Mouse (Mus musculus) hindbrain, embryonic 11.5 days (tissue): ENCODE data around the gene Pwp2. TPM values are rescaled to one million over a fixed set of nuclear protein-coding genes. Genes with fewer than 3 reads are reported as not detected.

ENCODE experiments used
- ATAC-seq: fragments of 200-750 bp; cut with Nextera tagmentation; 2 replicates; pipeline ENCODE4 v1.8.0; 2017; ENCODE audit warnings: mild to moderate bottlenecking, moderate TSS enrichment, moderate library complexity; ENCODE audit not compliant: low FRiP score
- DNase-seq: peaks from one replicate; pipeline ENCODE4 v3.0.0-alpha.2; 2015; ENCODE audit warnings: low spot score
- H3K27ac ChIP-seq: fragments of 300-500 bp; sonication (generic); 2 replicates; pipeline ENCODE4 v1.5.1; 2014; ENCODE audit warnings: mild to moderate bottlenecking, low read depth, low read length
- H3K27me3 ChIP-seq: fragments of 300-500 bp; sonication (generic); 2 replicates; pipeline ENCODE4 v1.6.1; 2014; ENCODE audit warnings: mild to moderate bottlenecking, low read length, moderate library complexity, mixed read lengths; ENCODE audit not compliant: control insufficient read depth, insufficient read depth
- H3K36me3 ChIP-seq: fragments of 300-500 bp; sonication (generic); 2 replicates; pipeline ENCODE4 v1.6.1; 2014; ENCODE audit warnings: mild to moderate bottlenecking, low read length, moderate library complexity, mixed read lengths; ENCODE audit not compliant: control insufficient read depth, insufficient read depth
- H3K4me1 ChIP-seq: fragments of 300-500 bp; sonication (generic); replicated peaks from 2 replicates; pipeline ENCODE4 v1.6.1; 2014; ENCODE audit warnings: low read length, mixed read lengths; ENCODE audit not compliant: control insufficient read depth, insufficient read depth
- H3K4me2 ChIP-seq: fragments of 300-500 bp; sonication (generic); replicated peaks from 2 replicates; pipeline ENCODE4 v1.6.1; 2014; ENCODE audit warnings: mild to moderate bottlenecking, low read depth, low read length
- H3K4me3 ChIP-seq: fragments of 300-500 bp; sonication (generic); 2 replicates; pipeline ENCODE4 v1.5.1; 2014; ENCODE audit warnings: low read depth, low read length
- H3K9ac ChIP-seq: fragments of 300-500 bp; sonication (generic); 2 replicates; pipeline ENCODE4 v1.6.1; 2014; ENCODE audit warnings: low read depth, low read length
- H3K9me3 ChIP-seq: fragments of 300-500 bp; sonication (generic); 2 replicates; pipeline ENCODE4 v1.6.1; 2016; ENCODE audit warnings: low read length; ENCODE audit not compliant: control insufficient read depth
- WGBS: fragments of 180-500 bp; shearing (Covaris S2); extraction: QIAGEN DNeasy Blood & Tissue Kit; methylation state at CpG from one replicate; pipeline ENCODE4 v1.1.7; 2014; 5-methylcytosine and 5-hydroxymethylcytosine counted together
- polyA plus RNA-seq: library from polyadenylated mRNA; unstranded; fragments of >200 nt; fragmentation: Nextera tagmentation; extraction: Ambion mirVana; gene quantifications from 2 replicates; pipeline ENCODE4 v1.2.1, GENCODE M21; 2014

Gene Pwp2
- polyA plus RNA-seq, 1 experiment from 2014 or later, result 14.1 TPM

GRCm38 (mm10) chr10:78160369-78161095, 24.4 kb downstream of the Pwp2 start:
- H3K9ac ChIP-seq, result no peak overlapping the region
- no peak overlapping the region for H3K27ac ChIP-seq
- 90% methylated on average over 16 of the region's 16 CpGs for WGBS
- no peak overlapping the region for H3K4me3 ChIP-seq
- no peaks in the 10 kb centered on the region for H3K4me1 ChIP-seq
- no peak overlapping the region for H3K4me2 ChIP-seq
- H3K9me3 ChIP-seq, result no peaks in the 10 kb centered on the region
- no peaks in the 10 kb centered on the region for H3K27me3 ChIP-seq
- H3K36me3 ChIP-seq, result no peaks in the 10 kb centered on the region
- DNase-seq, result no peak
- peak; percentile 33 for ATAC-seq

DNA sequence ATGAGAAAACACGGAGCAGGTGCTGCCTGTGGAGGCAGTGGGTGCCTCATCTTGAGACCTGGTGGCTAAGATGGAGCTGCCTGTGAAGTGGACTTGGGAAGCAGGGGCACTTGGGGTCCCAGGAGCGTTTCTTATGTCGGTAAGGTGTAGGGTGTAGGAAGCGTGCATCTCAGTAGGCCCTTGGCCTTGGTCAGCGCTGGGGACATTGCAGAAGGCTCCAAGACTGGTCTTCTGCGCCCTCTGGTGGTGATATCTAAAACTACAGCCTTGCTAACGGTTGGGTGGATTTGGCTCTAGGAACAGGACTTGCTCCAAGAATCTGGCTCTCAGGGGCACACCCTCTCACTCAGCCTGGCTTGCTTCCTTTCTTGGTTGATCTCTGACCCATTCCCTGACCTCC, 25.0 kb downstream of the Pwp2 start:
- WGBS, result 3% methylated on average over 7 of the region's 7 CpGs
- Histone ChIP-seq H3K4me3 (no peak overlapping the region), H3K9ac (no peak overlapping the region), H3K27ac (no peak overlapping the region), H3K4me1 (no peaks in the 10 kb centered on the region), H3K27me3 (no peaks in the 10 kb centered on the region), H3K9me3 (no peaks in the 10 kb centered on the region), H3K4me2 (no peak overlapping the region), H3K36me3 (no peaks in the 10 kb centered on the region)
- peak; percentile 91 for DNase-seq
- ATAC-seq, result peak; percentile 79

DNA sequence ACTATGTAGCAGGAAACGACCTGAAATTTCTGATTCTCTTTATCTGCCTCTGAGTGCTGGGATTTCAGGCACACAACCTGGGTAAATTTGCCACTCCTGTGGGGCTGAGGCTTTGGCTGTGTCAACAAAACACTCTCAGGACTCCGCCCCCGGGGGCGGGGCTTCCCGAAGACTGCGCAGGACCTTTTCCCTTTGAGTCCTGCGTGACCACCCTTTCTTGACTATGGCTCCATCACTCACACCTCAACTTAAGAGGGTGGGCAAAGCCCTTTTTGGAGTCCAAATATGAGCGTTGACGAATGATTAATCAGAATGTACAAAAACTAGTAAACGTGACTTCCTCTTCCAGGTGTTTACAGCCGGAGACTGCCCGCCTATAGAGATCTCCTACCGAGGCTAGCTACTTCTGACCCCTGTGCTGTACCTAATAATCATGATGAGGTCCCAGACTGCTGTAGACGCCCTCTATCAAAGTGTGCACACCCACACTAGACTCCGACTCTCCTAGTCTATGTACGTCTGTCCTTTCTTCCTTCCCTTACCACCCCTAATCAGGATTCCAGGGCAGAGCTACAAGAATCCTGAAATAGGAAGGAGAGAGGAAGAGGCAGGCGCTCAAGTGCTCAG, 25.6 kb downstream of the Pwp2 start:
- no peak overlapping the region for H3K4me3 ChIP-seq
- H3K4me1 ChIP-seq, result no peaks in the 10 kb centered on the region
- WGBS, result 15% methylated on average over 17 of the region's 17 CpGs
- no peak overlapping the region for H3K9ac ChIP-seq
- DNase-seq (peak; percentile 65), ATAC-seq (peak; percentile 15; the same call in 1 of the 2 replicates)
- 0 out of 2 replicates have a peak overlapping the region, but pooled peaks have one; percentile 11 for H3K4me2 ChIP-seq
- no peaks in the 10 kb centered on the region for H3K27me3 ChIP-seq
- no peaks in the 10 kb centered on the region for H3K36me3 ChIP-seq
- H3K27ac ChIP-seq, result no peak overlapping the region
- no peaks in the 10 kb centered on the region for H3K9me3 ChIP-seq

GRCm38 (mm10) chr10:78158041-78158440, 26.9 kb downstream of the Pwp2 start:
- no peak overlapping the region for H3K27ac ChIP-seq
- ATAC-seq (no peak), DNase-seq (no peak)
- no peaks in the 10 kb centered on the region for H3K36me3 ChIP-seq
- no peaks in the 10 kb centered on the region for H3K4me1 ChIP-seq
- no peak overlapping the region for H3K4me3 ChIP-seq
- H3K9ac ChIP-seq, result no peak overlapping the region
- no peaks in the 10 kb centered on the region for H3K9me3 ChIP-seq
- H3K4me2 ChIP-seq, result no peak overlapping the region
- 92% methylated on average over 15 of the region's 15 CpGs for WGBS
- H3K27me3 ChIP-seq, result no peaks in the 10 kb centered on the region

- no peak for ATAC-seq
- WGBS, result 82% methylated on average over 6 of the region's 6 CpGs
- Histone ChIP-seq H3K4me2 (no peak overlapping the region), H3K9ac (no peak overlapping the region), H3K27me3 (no peaks in the 10 kb centered on the region), H3K4me1 (no peaks in the 10 kb centered on the region), H3K4me3 (no peak overlapping the region), H3K9me3 (no peaks in the 10 kb centered on the region), H3K36me3 (no peaks in the 10 kb centered on the region), H3K27ac (no peak overlapping the region)
- no peak for DNase-seq
These were observed 28.0 kb downstream of the Pwp2 start for GRCm38 (mm10) chr10:78156926-78157325.

GRCm38 (mm10) chr10:78148834-78149766, 35.8 kb downstream of the Pwp2 start:
- WGBS, result 75% methylated on average over 10 of the region's 10 CpGs
- H3K4me3 ChIP-seq, result no peak overlapping the region
- DNase-seq, result no peak
- no peaks in the 10 kb centered on the region for H3K27me3 ChIP-seq
- no peak overlapping the region for H3K27ac ChIP-seq
- no peak overlapping the region for H3K4me2 ChIP-seq
- no peaks in the 10 kb centered on the region for H3K36me3 ChIP-seq
- H3K4me1 ChIP-seq, result no peaks in the 10 kb centered on the region
- no peak for ATAC-seq
- no peaks in the 10 kb centered on the region for H3K9me3 ChIP-seq
- no peak overlapping the region for H3K9ac ChIP-seq

DNA sequence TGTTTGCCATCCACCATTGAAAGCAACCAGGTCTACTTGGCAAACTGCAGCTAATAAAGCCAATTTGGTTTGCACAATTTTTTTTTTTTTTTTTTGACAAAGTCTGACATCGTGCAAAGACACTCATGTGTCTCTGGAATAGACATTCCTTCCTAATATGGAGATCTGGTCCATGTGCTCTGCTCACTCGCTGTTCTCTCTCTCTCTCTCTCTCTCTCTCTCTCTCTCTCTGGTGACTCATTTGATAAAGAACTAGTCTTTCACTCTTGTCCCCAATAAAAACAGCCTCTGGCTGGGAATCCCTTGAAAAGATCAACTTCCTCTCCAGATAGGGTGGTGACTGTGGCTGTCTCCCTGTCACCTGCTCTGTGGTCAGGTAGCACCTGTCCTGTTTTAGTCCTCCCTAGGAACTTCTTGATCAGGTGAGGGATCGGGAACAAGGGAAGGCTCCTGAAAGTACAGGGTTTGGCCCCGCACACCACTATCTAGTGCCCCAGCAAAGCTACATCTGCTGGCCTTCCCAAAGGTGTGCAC, 37.0 kb downstream of the Pwp2 start:
- H3K9me3 ChIP-seq, result no peaks in the 10 kb centered on the region
- ATAC-seq, result no peak
- H3K4me3 ChIP-seq, result no peak overlapping the region
- H3K4me1 ChIP-seq, result no peaks in the 10 kb centered on the region
- H3K36me3 ChIP-seq, result no peaks in the 10 kb centered on the region
- 88% methylated on average over 4 of the region's 4 CpGs for whole genome bisulfite sequencing
- H3K27me3 ChIP-seq, result no peaks in the 10 kb centered on the region
- no peak overlapping the region for H3K27ac ChIP-seq
- H3K9ac ChIP-seq, result no peak overlapping the region
- no peak for DNase-seq
- no peak overlapping the region for H3K4me2 ChIP-seq

DNA sequence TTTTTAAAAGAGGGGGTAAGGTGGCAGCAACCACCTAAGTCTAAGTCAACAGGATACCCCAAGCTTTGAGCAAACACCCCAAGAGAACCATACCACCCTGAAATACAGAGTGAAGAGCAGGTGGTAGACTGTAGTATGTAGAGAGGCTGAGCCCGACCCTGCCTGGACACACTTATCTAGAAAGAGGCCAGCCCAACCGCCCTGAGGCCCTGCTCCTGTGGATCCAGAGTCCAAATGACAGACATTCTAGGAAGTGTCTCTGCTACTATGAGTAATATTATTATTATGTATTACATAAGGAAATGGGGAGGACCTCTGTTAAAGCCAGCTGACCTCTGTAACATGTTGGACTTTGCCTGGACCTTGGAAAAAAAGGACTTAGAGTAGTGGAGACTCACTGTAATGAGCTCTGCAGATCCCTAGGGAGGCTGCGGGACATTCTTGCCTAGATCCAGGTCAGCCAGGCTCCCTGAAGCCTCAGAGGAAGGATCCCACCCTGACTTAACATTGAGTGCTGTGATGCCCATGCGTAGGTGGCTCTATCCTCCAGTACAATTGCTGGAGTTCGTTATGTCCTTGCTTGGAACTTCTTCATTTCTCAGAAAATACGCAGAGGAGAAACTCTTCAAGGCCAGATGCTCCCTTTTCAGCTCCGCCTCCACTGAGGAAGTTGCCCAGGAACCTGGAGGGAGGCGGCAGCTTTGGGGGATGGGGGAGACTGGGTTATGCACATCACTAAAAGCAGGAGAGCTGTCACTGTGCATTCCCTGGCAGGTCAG, 41.0 kb downstream of the Pwp2 start:
- Histone ChIP-seq H3K4me3 (no peak overlapping the region), H3K36me3 (no peaks in the 10 kb centered on the region), H3K27ac (no peak overlapping the region), H3K4me1 (no peaks in the 10 kb centered on the region), H3K4me2 (no peak overlapping the region), H3K9me3 (no peaks in the 10 kb centered on the region), H3K9ac (no peak overlapping the region), H3K27me3 (no peaks in the 10 kb centered on the region)
- no peak for DNase-seq
- ATAC-seq, result no peak
- 60% methylated on average over 8 of the region's 8 CpGs for WGBS
